Mouse (Mus musculus): Measurements from ENCODE around the gene Lrp2.

DNA sequence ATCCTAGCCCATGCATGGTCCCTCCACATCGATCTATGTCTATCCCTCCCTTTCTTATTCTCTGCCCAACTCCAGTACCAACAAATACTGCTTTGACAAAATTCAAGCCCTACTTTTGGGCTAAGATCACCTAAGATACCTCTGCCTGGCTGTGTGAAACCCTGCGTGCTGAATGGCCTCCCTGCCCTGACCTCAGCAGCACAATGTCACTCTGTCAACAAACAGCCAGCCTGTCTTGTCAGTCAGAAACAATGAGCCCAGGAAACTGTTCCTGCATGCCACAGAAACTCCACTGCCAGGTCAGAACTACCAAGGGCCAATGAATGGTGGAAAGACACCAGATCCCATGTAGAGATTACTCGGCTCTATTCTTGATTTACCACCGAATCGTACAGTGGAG, 55.7 kb downstream of the Lrp2 start:
- TF ChIP-seq MAFK (IDR thresholded peaks at IDR 0.05; ENCODE audit: insufficient read depth, low read depth, low read length) (no peak), ZNF384 (IDR thresholded peaks at IDR 0.05; ENCODE audit: low read depth, low read length) (no peak), CHD2 (IDR thresholded peaks at IDR 0.05; ENCODE audit: low read depth, low read length) (no peak)
